Mouse (Mus musculus) CH12.LX (cell line): ENCODE data around the gene Fgd2. TPM values are rescaled to one million over a fixed set of nuclear protein-coding genes. Genes with fewer than 3 reads are reported as not detected.

Experiments used
- DNase-seq: peaks from one replicate; pipeline ENCODE4 v3.0.0-alpha.2; 2013; ENCODE audit errors: extremely low read depth
- H3K27ac ChIP-seq: 2 replicates; pipeline ENCODE4 v1.5.1; 2012; ENCODE audit warnings: low read depth, mild to moderate bottlenecking, control low read depth, moderate library complexity; ENCODE audit not compliant: insufficient read depth
- H3K27me3 ChIP-seq: replicated peaks from 2 replicates; pipeline ENCODE3; 2012; ENCODE audit warnings: inconsistent platforms
- H3K36me3 ChIP-seq, 2 experiments: replicated peaks in 1 of 2; 2 replicates each; pipeline versions ENCODE3 to v1.6.1; 2012; ENCODE audit warnings: inconsistent platforms in 1 of 2, low read length in 1 of 2, mild to moderate bottlenecking in 1 of 2, mixed read lengths in 1 of 2, moderate library complexity in 1 of 2; ENCODE audit not compliant: control insufficient read depth in 1 of 2, insufficient read depth in 1 of 2
- H3K4me1 ChIP-seq, 2 experiments: 2 replicates each; pipeline ENCODE4 v1.6.1; 2012; ENCODE audit warnings: inconsistent platforms in 1 of 2, moderate library complexity in 1 of 2; ENCODE audit not compliant: insufficient read depth in 2 of 2, control insufficient read depth in 1 of 2
- H3K4me2 ChIP-seq: 2 replicates; pipeline ENCODE4 v1.6.1; 2012; ENCODE audit warnings: low read depth, mild to moderate bottlenecking, control low read depth; ENCODE audit not compliant: poor library complexity, insufficient read depth, severe bottlenecking
- H3K4me3 ChIP-seq, 3 experiments: fragments of 150-350 bp in 1 of 3; sonication (generic) in 1 of 3; replicated peaks in 1 of 3; 2 replicates each; pipeline versions ENCODE3 to v1.5.1; 2011 to 2012; ENCODE audit warnings: low read depth in 2 of 3, low read length in 2 of 3, mild to moderate bottlenecking in 2 of 3, moderate library complexity in 2 of 3, control low read depth in 1 of 3, improper control_type of control experiment in 1 of 3, inconsistent platforms in 1 of 3, mixed read lengths in 1 of 3; ENCODE audit not compliant: poor library complexity in 1 of 3
- H3K79me2 ChIP-seq: replicated peaks from 2 replicates; pipeline ENCODE4 v1.6.1; 2012; ENCODE audit warnings: mild to moderate bottlenecking, moderate library complexity; ENCODE audit not compliant: control insufficient read depth, poor library complexity, insufficient read depth, severe bottlenecking; ENCODE audit errors: extremely low read depth
- H3K9ac ChIP-seq: 2 replicates; pipeline ENCODE4 v1.6.1; 2012; ENCODE audit warnings: low read depth, mild to moderate bottlenecking, control low read depth, moderate library complexity; ENCODE audit not compliant: insufficient read depth
- H3K9me3 ChIP-seq: replicated peaks from 2 replicates; pipeline ENCODE3; 2012; ENCODE audit warnings: low read length, inconsistent platforms, mixed read lengths
- BHLHE40 ChIP-seq: IDR thresholded peaks from 2 replicates; pipeline ENCODE4 v1.6.1; 2011; ENCODE audit warnings: mild to moderate bottlenecking, low read depth, low read length, improper control_type of control experiment
- ETS1 ChIP-seq: conservative IDR thresholded peaks from 2 replicates; pipeline ENCODE4 v1.6.1; 2012; ENCODE audit warnings: low read depth, mild to moderate bottlenecking, inconsistent platforms, low read length, improper control_type of control experiment, moderate library complexity
- GABPA ChIP-seq: IDR thresholded peaks from 2 replicates; pipeline ENCODE4 v1.6.1; 2012; ENCODE audit warnings: low read depth, low read length, improper control_type of control experiment, inconsistent platforms; ENCODE audit not compliant: insufficient replicate concordance
- HCFC1 ChIP-seq: IDR thresholded peaks from 2 replicates; pipeline ENCODE4 v1.6.1; 2012; ENCODE audit warnings: low read depth, mild to moderate bottlenecking, inconsistent platforms, low read length, improper control_type of control experiment
- IRF4 ChIP-seq: IDR thresholded peaks from 2 replicates; pipeline ENCODE4 v1.6.1; 2014; ENCODE audit warnings: low read depth, mild to moderate bottlenecking, inconsistent platforms, low read length, improper control_type of control experiment
- JUN ChIP-seq: IDR thresholded peaks from 2 replicates; pipeline ENCODE4 v1.6.1; 2011; ENCODE audit warnings: low read depth, mild to moderate bottlenecking, low read length, improper control_type of control experiment, moderate library complexity; ENCODE audit not compliant: insufficient read depth
- KAT2A ChIP-seq: IDR thresholded peaks from 2 replicates; pipeline ENCODE4 v1.6.1; 2012; ENCODE audit warnings: low read length, improper control_type of control experiment, inconsistent platforms; ENCODE audit not compliant: insufficient replicate concordance
- MAFK ChIP-seq: IDR thresholded peaks from 2 replicates; pipeline ENCODE4 v1.6.1; 2011; ENCODE audit warnings: low read length, improper control_type of control experiment; ENCODE audit not compliant: insufficient replicate concordance
- MEF2A ChIP-seq: IDR thresholded peaks from 2 replicates; pipeline ENCODE4 v1.6.1; 2014; ENCODE audit warnings: low read depth, mild to moderate bottlenecking, inconsistent platforms, low read length, improper control_type of control experiment, borderline replicate concordance
- MXI1 ChIP-seq: IDR thresholded peaks from 2 replicates; pipeline ENCODE4 v1.6.1; 2011; ENCODE audit warnings: mild to moderate bottlenecking, low read depth, low read length, improper control_type of control experiment
- NRF1 ChIP-seq: IDR thresholded peaks from 2 replicates; pipeline ENCODE4 v1.6.1; 2014; ENCODE audit warnings: low read depth, mild to moderate bottlenecking, inconsistent platforms, low read length, improper control_type of control experiment, moderate library complexity
- PAX5 ChIP-seq: IDR thresholded peaks from 2 replicates; pipeline ENCODE4 v1.6.1; 2012; ENCODE audit warnings: low read length, inconsistent platforms, mixed read lengths
- RAD21 ChIP-seq: IDR thresholded peaks from 2 replicates; pipeline ENCODE4 v1.6.1; 2011; ENCODE audit warnings: low read depth, mild to moderate bottlenecking, low read length, improper control_type of control experiment, moderate library complexity
- RCOR1 ChIP-seq: conservative IDR thresholded peaks from 2 replicates; pipeline ENCODE4 v1.6.1; 2012; ENCODE audit warnings: low read depth, mild to moderate bottlenecking, inconsistent platforms, low read length, improper control_type of control experiment
- TCF12 ChIP-seq: IDR thresholded peaks from 2 replicates; pipeline ENCODE4 v1.6.1; 2014; ENCODE audit warnings: low read depth, mild to moderate bottlenecking, inconsistent platforms, low read length, improper control_type of control experiment
- UBTF ChIP-seq: IDR thresholded peaks from 2 replicates; pipeline ENCODE4 v1.6.1; 2012; ENCODE audit warnings: low read depth, mild to moderate bottlenecking, inconsistent platforms, low read length, improper control_type of control experiment, moderate library complexity
- USF1 ChIP-seq: IDR thresholded peaks from 2 replicates; pipeline ENCODE4 v1.6.1; 2014; ENCODE audit warnings: low read depth, mild to moderate bottlenecking, inconsistent platforms, low read length, improper control_type of control experiment
- ZC3H11A ChIP-seq: IDR thresholded peaks from 2 replicates; pipeline ENCODE4 v1.6.1; 2012; ENCODE audit warnings: low read depth, mild to moderate bottlenecking, inconsistent platforms, low read length, improper control_type of control experiment
- ZKSCAN1 ChIP-seq: IDR thresholded peaks from 2 replicates; pipeline ENCODE4 v1.6.1; 2012; ENCODE audit warnings: low read depth, inconsistent platforms, low read length, improper control_type of control experiment, borderline replicate concordance
- ZNF384 ChIP-seq: IDR thresholded peaks from 2 replicates; pipeline ENCODE4 v1.6.1; 2012; ENCODE audit warnings: low read depth, low read length, improper control_type of control experiment, inconsistent platforms
- dilution Hi-C: fragments of 300-500 bp; cut with MboI; formaldehyde crosslinking; loops from 2 replicates; pipeline ENCODE4 v1.14.3; 2020; ENCODE audit warnings: low sequenced_read_pairs; ENCODE audit not compliant: extremely low pct_unique_long_range_greater_than_20kb, extremely low pct_ligation_motif_present
- in situ Hi-C: fragments of 300-500 bp; cut with MboI; formaldehyde crosslinking; loops from 3 replicates; pipeline ENCODE4 v1.14.3; 2019; ENCODE audit warnings: low sequenced_read_pairs, low pct_ligation_motif_present, low pct_unique_long_range_greater_than_20kb, mixed read lengths
- polyA plus RNA-seq: library from polyadenylated mRNA; unstranded; fragments of >175 nt; gene quantifications from 2 replicates; pipeline ENCODE4 v1.2.1, GENCODE M21; 2012; ENCODE audit warnings: low read depth; ENCODE audit not compliant: insufficient read length
- total RNA-seq, 2 experiments: library from RNA; depleted of rRNA; stranded (reverse); fragments of 300-350 nt in 1 of 2; fragments of >200 nt in 1 of 2; gene quantifications; 2 replicates each; pipeline ENCODE4 v1.2.3; 2012 to 2014

Fgd2 gene
- total and polyA plus RNA-seq, 3 experiments = 41.7 to 54.4 (median 48.3) TPM

GRCm38 (mm10) chr17:29368726-29369125 is 8.0 kb downstream of the Fgd2 start:
- dilution Hi-C loops = no loop called here
- in situ Hi-C loops = loop anchor here (5.0 kb wide), 2 partner anchors 106 to 191 kb away; partner anchors contain the start of gene Ppil1
- TF ChIP-seq GABPA (no peak), TCF12 (no peak), RCOR1 (no peak), ETS1 (no peak), RAD21 (no peak), NRF1 (no peak), ZNF384 (no peak), IRF4 (no peak), PAX5 (no peak), UBTF (no peak), KAT2A (no peak), JUN (no peak), MAFK (no peak), MEF2A (no peak), HCFC1 (no peak), MXI1 (no peak), ZC3H11A (no peak), USF1 (no peak), ZKSCAN1 (no peak), BHLHE40 (no peak)
- Histone ChIP-seq H3K27ac (no peak overlapping the region), H3K27me3 (no peaks in the 10 kb centered on the region), H3K9me3 (no peaks in the 10 kb centered on the region), H3K4me3 (no peak overlapping the region), H3K9ac (no peak overlapping the region), H3K4me2 (no peak overlapping the region), H3K36me3 (peaks cover 46 to 85% of the 10 kb centered on the region in 2 experiments), H3K79me2 (no peaks in the 10 kb centered on the region), H3K4me1 (peaks cover 14 to 23% of the 10 kb centered on the region in 2 experiments)
- DNase-seq = no peak
